Mouse (Mus musculus) cerebellum, postnatal 10 days (tissue): ENCODE results near the gene Samd4.
A peak's percentile ranks its signal among the peaks of the same experiment; 100 is the strongest.

Source experiments
- DNase-seq, 2 experiments: peaks; one replicate each; pipeline ENCODE4 v3.0.0; 2021; ENCODE audit warnings: mixed read lengths in 2 of 2

Gene Samd4

GRCm38 (mm10) chr14:47116062-47116762 is 233.6 kb downstream of the Samd4 start:
- DNase-seq, result no peak

GRCm38 (mm10) chr14:47117522-47117921 is 234.9 kb downstream of the Samd4 start:
- peak; percentile 36 to 49 for DNase-seq

- no peak for DNase-seq
These were observed 245.3 kb downstream of the Samd4 start for GRCm38 (mm10) chr14:47127987-47128386.

- no peak for DNase-seq
These were observed 251.3 kb downstream of the Samd4 start for GRCm38 (mm10) chr14:47133948-47134347.

- peak in 1 of 2 experiments; percentile 8 for DNase-seq
These were observed 254.0 kb downstream of the Samd4 start for GRCm38 (mm10) chr14:47136637-47137036.

- no peak for DNase-seq
These were observed 256.2 kb downstream of the Samd4 start for GRCm38 (mm10) chr14:47138853-47139252.

- no peak for DNase-seq
These were observed 261.7 kb downstream of the Samd4 start for GRCm38 (mm10) chr14:47144326-47144725.

GRCm38 (mm10) chr14:47151306-47151705 is 268.7 kb downstream of the Samd4 start:
- DNase-seq, result peak; percentile 29 to 37

GRCm38 (mm10) chr14:47154303-47154702 is 271.6 kb downstream of the Samd4 start:
- DNase-seq, result no peak
